Mouse (Mus musculus): ENCODE results near the gene Slf2.

DNA sequence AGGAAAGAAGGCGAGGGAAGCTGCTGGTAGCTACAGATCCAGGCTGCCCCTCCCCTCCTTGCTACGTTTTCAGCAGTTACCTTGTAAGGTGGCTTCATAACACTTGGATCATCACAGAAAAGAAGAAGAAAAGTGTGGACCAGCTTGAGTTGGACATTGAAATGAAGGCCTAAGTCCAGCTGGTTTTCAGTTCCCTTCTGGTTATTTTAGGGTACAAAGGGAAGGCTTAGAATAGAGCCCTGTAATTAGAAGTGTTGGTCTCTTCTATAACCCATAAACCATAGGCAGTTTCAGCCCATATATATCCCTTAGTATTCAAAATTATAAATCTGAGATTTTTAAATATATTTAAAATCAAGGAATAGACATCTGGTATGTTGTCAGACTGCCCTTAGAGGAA is 49.8 kb downstream of the Slf2 start:
- TF ChIP-seq CTCF (IDR thresholded peaks at IDR 0.05 in 2 of 3, conservative IDR thresholded peaks at IDR 0.05 in 1 of 3; ENCODE audit: control insufficient read depth in 1 of 3, insufficient read depth in 1 of 3, low read depth in 2 of 3, low read length in 3 of 3, poor library complexity in 1 of 3, severe bottlenecking in 1 of 3) (no peak), POLR2A (IDR thresholded peaks at IDR 0.05; ENCODE audit: control insufficient read depth in 1 of 2, insufficient read depth in 1 of 2, low read depth in 1 of 2, low read length in 2 of 2, poor library complexity in 1 of 2) (no peak), EP300 (IDR thresholded peaks at IDR 0.05; ENCODE audit: low read depth in 1 of 2, low read length in 2 of 2) (no peak), GATA1 (IDR thresholded peaks at IDR 0.05; ENCODE audit: low read depth, low read length) (no peak), BHLHE40 (IDR thresholded peaks at IDR 0.05; ENCODE audit: borderline replicate concordance, low read depth, low read length) (no peak), ZC3H11A (IDR thresholded peaks at IDR 0.05; ENCODE audit: low read depth, low read length) (no peak), POLR2AphosphoS2 (IDR thresholded peaks at IDR 0.05; ENCODE audit: low read length) (no peak), MEF2A (IDR thresholded peaks at IDR 0.05; ENCODE audit: extremely low read depth, insufficient replicate concordance, low read depth, low read length, poor library complexity, severe bottlenecking) (no peak), SIN3A (IDR thresholded peaks at IDR 0.05; ENCODE audit: low read length) (no peak), MAFK (IDR thresholded peaks at IDR 0.05; ENCODE audit: borderline replicate concordance, low read depth, low read length) (no peak), MXI1 (IDR thresholded peaks at IDR 0.05; ENCODE audit: low read depth, low read length) (no peak), ZMIZ1 (IDR thresholded peaks at IDR 0.05; ENCODE audit: low read depth, low read length) (no peak)

Data from MEL (cell line).